Mouse (Mus musculus) heart, adult 2 months (tissue): ENCODE data around the gene Emp2. TPM values are rescaled to one million over a fixed set of nuclear protein-coding genes. Genes with fewer than 3 reads are reported as not detected.

Source experiments
- DNase-seq, 2 experiments: peaks; one replicate each; pipeline ENCODE4 v3.0.0; 2021
- H3K27ac ChIP-seq: fragments of 200-600 bp; 2 replicates; pipeline ENCODE4 v1.8.1; 2022
- H3K27me3 ChIP-seq: fragments of 200-500 bp; 2 replicates; pipeline ENCODE4 v1.6.1; 2012; ENCODE audit warnings: mild to moderate bottlenecking, low read length, inconsistent platforms, mixed read lengths; ENCODE audit not compliant: control insufficient read depth, insufficient read depth
- H3K36me3 ChIP-seq: fragments of 200-500 bp; 2 replicates; pipeline ENCODE4 v1.6.1; 2012; ENCODE audit warnings: low read length, inconsistent platforms; ENCODE audit not compliant: control insufficient read depth, insufficient read depth
- H3K4me1 ChIP-seq: fragments of 200-500 bp; 2 replicates; pipeline ENCODE4 v1.6.1; 2011; ENCODE audit warnings: low read length; ENCODE audit not compliant: control insufficient read depth, insufficient read depth
- H3K4me3 ChIP-seq: fragments of 200-600 bp; 2 replicates; pipeline ENCODE4 v1.8.1; 2022
- H3K79me2 ChIP-seq: fragments of 200-500 bp; replicated peaks from 2 replicates; pipeline ENCODE4 v1.6.1; 2012; ENCODE audit warnings: mild to moderate bottlenecking, inconsistent platforms, low read length, moderate library complexity, mixed read lengths; ENCODE audit not compliant: control insufficient read depth, insufficient read depth
- H3K9ac ChIP-seq: fragments of 200-500 bp; 2 replicates; pipeline ENCODE4 v1.6.1; 2012; ENCODE audit warnings: low read depth, mild to moderate bottlenecking, control low read depth, inconsistent platforms, low read length, mixed read lengths
- CTCF ChIP-seq: fragments of 200-600 bp; IDR thresholded peaks from 2 replicates; pipeline ENCODE4 v1.8.1; 2022; ENCODE audit warnings: antibody characterized with exemption, mild to moderate bottlenecking, moderate library complexity
- EP300 ChIP-seq: fragments of 200-500 bp; IDR thresholded peaks from 2 replicates; pipeline ENCODE4 v1.6.1; 2011; ENCODE audit warnings: low read depth, low read length, control low read depth; ENCODE audit not compliant: insufficient read depth
- POLR2A ChIP-seq: fragments of 200-500 bp; IDR thresholded peaks from 2 replicates; pipeline ENCODE4 v1.6.1; 2011; ENCODE audit warnings: mild to moderate bottlenecking, low read depth, low read length, control low read depth; ENCODE audit not compliant: insufficient read depth
- WGBS: fragments of 180-500 bp; shearing (Covaris S2); methylation state at CpG from one replicate; pipeline ENCODE4 v1.1.7; 2018; 5-methylcytosine and 5-hydroxymethylcytosine counted together
- intact Hi-C: fragments of 180-260 bp; cut with DNase I; formaldehyde crosslinking; loops from one replicate; pipeline ENCODE4 v1.15.1; 2025
- polyA plus RNA-seq: library from polyadenylated mRNA; depleted of rRNA; stranded (reverse); fragments of >200 nt; gene quantifications from 2 replicates; pipeline ENCODE4 v1.2.3, GENCODE M21; 2012
- total RNA-seq, 2 experiments: library from RNA; stranded (reverse); gene quantifications; 2 replicates each; pipeline ENCODE4 v1.2.3; 2021

Gene Emp2
- total and polyA plus RNA-seq, 3 experiments: 33.6 to 49.9 (median 34.1) TPM

GRCm38 (mm10) chr16:10349876-10350275 lies 36.1 kb upstream of the Emp2 start:
- H3K9ac ChIP-seq: no peak overlapping the region
- intact Hi-C loops: loop anchor here (5.0 kb wide), 1 partner anchor 38 kb away; the partner anchor contains the start of gene Emp2
- H3K79me2 ChIP-seq: no peaks in the 10 kb centered on the region
- H3K27ac ChIP-seq: peak overlapping the region; percentile 45
- no peaks in the 10 kb centered on the region for H3K27me3 ChIP-seq
- peak in 1 of 2 experiments; percentile 31 for DNase-seq
- H3K4me1 ChIP-seq: peaks cover 3% of the 10 kb centered on the region; the same call in 1 of the 2 replicates
- H3K36me3 ChIP-seq: no peaks in the 10 kb centered on the region
- no peak for TF ChIP-seq POLR2A
- no peak for TF ChIP-seq CTCF
- no peak for TF ChIP-seq EP300
- no peak overlapping the region for H3K4me3 ChIP-seq
- 64% methylated on average over 10 of the region's 10 CpGs for WGBS

DNA sequence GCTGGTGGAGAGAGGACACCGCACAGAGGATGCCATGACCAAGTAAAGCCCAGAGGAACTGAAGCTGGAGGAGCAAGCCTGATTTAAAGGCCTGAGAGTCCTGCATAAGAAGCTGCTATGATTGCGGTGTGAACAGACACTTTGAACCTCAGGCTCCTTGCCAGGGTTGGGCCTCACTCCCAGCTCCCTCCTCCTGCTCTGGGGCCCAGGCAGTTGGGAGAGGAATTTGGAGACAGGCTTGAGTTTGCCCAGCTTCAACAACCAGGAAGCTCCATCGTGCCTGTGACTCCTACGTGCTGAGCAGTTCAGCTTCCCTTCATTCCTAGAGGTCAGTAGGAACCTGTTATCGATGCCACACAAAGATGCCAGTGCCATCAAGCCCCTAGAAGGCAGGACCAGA lies 35.7 kb upstream of the Emp2 start:
- TF ChIP-seq EP300 (0 out of 2 replicates have a peak, but pooled peaks have one; percentile 25), CTCF (no peak)
- intact Hi-C loops: no loop called here
- Histone ChIP-seq H3K36me3 (no peaks in the 10 kb centered on the region), H3K4me3 (no peak overlapping the region), H3K79me2 (no peaks in the 10 kb centered on the region), H3K4me1 (peaks cover 3% of the 10 kb centered on the region; the same call in 1 of the 2 replicates), H3K27me3 (no peaks in the 10 kb centered on the region), H3K9ac (no peak overlapping the region), H3K27ac (peak overlapping the region; percentile 45)
- WGBS: 39% methylated on average over 5 of the region's 5 CpGs
- DNase-seq: peak; percentile 60 to 70

- DNase-seq: peak; percentile 67 to 82
- Histone ChIP-seq H3K4me3 (no peak overlapping the region), H3K79me2 (no peaks in the 10 kb centered on the region), H3K4me1 (peaks cover 3% of the 10 kb centered on the region; the same call in 1 of the 2 replicates), H3K27me3 (no peaks in the 10 kb centered on the region), H3K9ac (no peak overlapping the region), H3K27ac (peak overlapping the region; percentile 64), H3K36me3 (no peaks in the 10 kb centered on the region)
- intact Hi-C loops: no loop called here
- 58% methylated on average over 7 of the region's 7 CpGs for WGBS
- TF ChIP-seq EP300: 0 out of 2 replicates have a peak, but pooled peaks have one; percentile 32
- TF ChIP-seq CTCF: no peak
- TF ChIP-seq POLR2A: no peak
Measured at GRCm38 (mm10) chr16:10347551-10347950, 33.8 kb upstream of the Emp2 start.

- WGBS: 43% methylated on average over 4 of the region's 4 CpGs
- intact Hi-C loops: no loop called here
- Histone ChIP-seq H3K27me3 (no peaks in the 10 kb centered on the region), H3K4me3 (no peak overlapping the region), H3K36me3 (no peaks in the 10 kb centered on the region), H3K4me1 (peaks cover 2% of the 10 kb centered on the region), H3K27ac (peak overlapping the region; percentile 14; the same call in 1 of the 2 replicates), H3K9ac (no peak overlapping the region), H3K79me2 (no peaks in the 10 kb centered on the region)
- no peak for DNase-seq
- TF ChIP-seq CTCF (no peak), EP300 (no peak), POLR2A (no peak)
Measured at GRCm38 (mm10) chr16:10341110-10341509, 27.3 kb upstream of the Emp2 start.

GRCm38 (mm10) chr16:10339930-10340329 lies 26.2 kb upstream of the Emp2 start:
- intact Hi-C loops: no loop called here
- no peak overlapping the region for H3K27ac ChIP-seq
- no peak for DNase-seq
- peaks cover 2% of the 10 kb centered on the region for H3K4me1 ChIP-seq
- TF ChIP-seq CTCF (no peak), POLR2A (no peak), EP300 (no peak)
- no peaks in the 10 kb centered on the region for H3K79me2 ChIP-seq
- H3K9ac ChIP-seq: no peak overlapping the region
- H3K36me3 ChIP-seq: no peaks in the 10 kb centered on the region
- no peak overlapping the region for H3K4me3 ChIP-seq
- no peaks in the 10 kb centered on the region for H3K27me3 ChIP-seq
- WGBS: 91% methylated on average over 10 of the region's 10 CpGs

DNA sequence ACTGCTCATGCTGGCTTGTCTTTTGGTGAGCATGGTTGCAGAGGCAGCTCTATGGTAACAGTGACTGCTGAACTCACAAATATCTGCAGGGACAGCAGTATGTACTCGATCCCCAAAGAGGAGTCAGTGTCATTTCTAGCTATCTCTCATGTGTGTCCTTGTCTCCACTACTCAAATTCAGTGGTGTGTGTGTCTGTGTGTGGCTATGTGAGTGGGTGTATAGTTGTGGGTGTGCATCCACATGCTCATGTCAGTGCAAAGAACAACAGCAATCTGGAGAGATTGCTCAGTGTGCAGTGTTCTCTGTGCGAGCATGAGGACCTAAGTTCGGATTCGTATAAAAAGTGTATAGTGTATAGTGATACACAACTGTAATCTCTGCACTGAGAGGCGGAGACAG lies 24.8 kb upstream of the Emp2 start:
- no peak for DNase-seq
- 77% methylated on average over 5 of the region's 5 CpGs for WGBS
- Histone ChIP-seq H3K9ac (no peak overlapping the region), H3K27me3 (no peaks in the 10 kb centered on the region), H3K4me1 (peaks cover 2% of the 10 kb centered on the region), H3K4me3 (no peak overlapping the region), H3K36me3 (no peaks in the 10 kb centered on the region), H3K79me2 (no peaks in the 10 kb centered on the region), H3K27ac (no peak overlapping the region)
- intact Hi-C loops: no loop called here
- TF ChIP-seq CTCF (no peak), POLR2A (no peak), EP300 (no peak)
